Mouse (Mus musculus) urinary bladder, postnatal 14 days (tissue): ENCODE data around the gene Chil1.

Experiments
- DNase-seq: peaks from one replicate; pipeline ENCODE4 v3.0.0; 2021; ENCODE audit warnings: low spot score

The Chil1 gene

DNA sequence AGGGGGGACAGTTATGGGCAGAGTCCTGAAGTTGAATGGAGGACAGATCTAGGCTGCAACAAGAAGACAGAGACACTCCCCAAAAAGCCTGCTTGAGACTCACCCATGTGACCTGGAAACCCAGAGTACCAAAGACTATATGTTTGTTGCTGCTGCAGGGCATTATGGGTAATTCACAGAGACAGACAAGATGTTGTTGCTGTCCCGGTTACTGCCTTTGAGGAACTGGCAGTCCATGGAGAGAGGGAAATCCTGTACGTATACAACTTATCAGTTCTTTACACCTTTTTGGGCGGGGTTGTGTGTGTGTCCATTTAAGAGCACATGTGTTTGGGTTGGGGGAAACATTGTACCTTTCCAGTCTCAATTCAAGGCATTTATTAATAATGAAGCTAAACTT, 49.7 kb downstream of the Chil1 start:
- DNase-seq = no peak

DNA sequence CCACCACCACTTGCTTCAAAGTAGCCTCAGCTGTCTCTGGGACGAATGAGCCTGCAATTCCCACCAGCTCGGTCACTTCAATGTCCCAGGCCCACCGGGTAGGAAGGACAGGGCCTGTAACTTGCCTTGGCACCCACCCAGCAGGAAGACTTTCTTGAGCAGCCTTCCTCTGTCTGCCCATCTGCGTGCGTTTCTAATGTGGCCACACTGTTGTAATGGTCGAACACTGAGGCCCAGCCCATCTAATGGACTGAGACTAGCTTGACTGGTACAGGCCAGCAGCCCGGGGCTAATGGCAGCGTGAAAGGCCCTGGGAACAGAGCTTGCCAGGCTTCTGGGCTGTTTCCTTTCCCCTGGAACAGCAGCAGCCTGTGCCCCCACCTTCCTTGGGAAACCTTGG, 50.4 kb downstream of the Chil1 start:
- no peak for DNase-seq

DNA sequence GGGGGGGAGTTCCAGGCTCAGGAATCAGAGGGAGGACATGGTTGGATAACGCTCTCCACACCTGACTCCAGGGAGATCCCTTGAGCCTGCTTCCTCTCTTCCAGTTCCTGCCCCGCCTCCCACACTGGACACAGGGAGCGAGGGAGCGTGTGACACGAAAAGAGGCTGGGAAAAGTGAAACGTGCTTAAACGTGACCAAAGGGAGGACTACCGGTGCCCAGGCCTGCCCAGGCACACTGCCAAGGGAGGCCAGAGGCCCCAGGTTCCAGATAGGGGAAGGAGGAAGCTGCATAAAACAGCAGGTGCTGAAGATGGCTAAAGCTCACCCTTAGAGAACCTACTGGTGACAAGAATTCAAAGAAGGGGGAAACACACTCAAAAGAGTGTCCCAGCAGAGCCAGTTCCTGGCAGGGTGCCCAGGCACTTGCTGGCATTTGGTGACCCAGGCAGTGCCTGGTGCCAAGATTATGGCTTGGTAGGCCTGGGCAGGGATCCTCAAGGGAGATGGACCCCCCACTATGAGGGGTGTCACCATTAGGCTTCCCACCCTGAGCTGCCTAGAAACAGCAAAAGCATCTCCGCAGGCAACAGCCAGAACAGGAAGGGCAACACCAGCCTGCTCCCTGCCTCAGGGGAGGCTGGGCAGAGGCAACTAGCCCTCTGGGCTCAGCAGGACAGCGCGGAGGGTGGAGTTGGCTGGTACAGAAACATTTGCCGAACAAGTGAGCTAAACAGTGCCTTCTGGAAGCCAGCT, 51.0 kb downstream of the Chil1 start:
- peak; percentile 83 for DNase-seq

DNA sequence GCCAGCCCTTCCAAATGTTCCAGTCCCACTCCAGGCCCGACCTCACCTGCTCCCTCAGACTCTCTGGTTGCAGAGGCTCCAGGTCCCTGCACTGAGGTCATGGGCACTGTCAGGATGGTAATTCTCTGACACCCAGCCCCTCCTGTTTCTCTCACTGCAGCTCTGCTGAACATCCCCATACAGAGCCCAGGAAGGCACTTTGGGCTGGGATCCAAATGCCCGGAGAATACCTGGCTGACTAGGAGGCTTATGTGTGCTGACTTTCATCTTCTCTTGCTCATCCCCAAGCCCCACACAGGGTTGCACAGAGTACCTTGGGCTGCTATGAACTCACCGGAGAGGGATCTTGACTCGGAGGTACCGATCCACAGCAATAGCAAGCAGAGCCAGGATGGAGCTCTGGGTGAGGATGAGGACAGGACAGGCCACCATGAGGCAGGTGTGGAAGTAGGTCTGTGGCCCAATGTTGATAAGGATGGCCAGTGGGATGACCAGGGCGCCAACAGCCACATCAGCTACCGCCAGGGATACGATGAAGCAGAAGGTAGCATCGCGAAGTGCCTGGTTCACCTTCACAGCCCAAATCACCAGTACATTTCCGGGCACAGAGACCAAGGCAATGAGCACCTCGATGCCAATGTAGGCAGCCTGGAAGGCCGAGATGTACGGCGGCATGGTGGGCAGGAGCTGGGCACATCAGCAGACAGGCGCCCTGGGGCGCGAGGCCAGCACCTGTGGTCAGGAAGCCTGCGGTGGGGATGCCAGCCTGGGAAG, 51.9 kb downstream of the Chil1 start:
- DNase-seq = no peak

- DNase-seq = peak; percentile 54
These were observed 52.7 kb downstream of the Chil1 start for GRCm38 (mm10) chr1:134234455-134235390.

GRCm38 (mm10) chr1:134235391-134235921, 53.5 kb downstream of the Chil1 start, which contains the start of gene Adora1:
Adora1 (minus strand) TSS chr1:134235431.
- no peak for DNase-seq

GRCm38 (mm10) chr1:134236142-134236541, 54.2 kb downstream of the Chil1 start:
- DNase-seq = no peak

DNA sequence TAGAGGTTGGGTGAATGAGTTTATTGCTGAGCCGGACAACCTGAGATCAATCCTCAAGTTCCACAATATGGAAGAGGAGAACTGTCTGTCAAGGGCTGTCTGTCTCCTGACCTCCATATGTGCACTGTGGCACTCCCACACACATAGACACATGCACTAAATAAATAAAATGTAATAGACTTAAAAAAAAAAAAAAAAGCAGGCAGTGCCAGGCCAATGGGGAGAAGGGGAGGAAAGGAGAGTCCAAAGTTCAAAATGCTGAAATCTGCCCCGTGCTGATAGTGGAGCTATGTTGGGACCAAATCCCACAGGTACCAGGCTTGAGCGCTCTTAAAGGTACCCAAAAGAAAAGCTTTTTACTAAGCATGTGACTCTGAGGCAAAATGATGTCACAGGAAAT, 55.5 kb downstream of the Chil1 start:
- DNase-seq = no peak
